Mouse (Mus musculus): ENCODE results near the gene Olfr522. TPM values are rescaled to one million over a fixed set of nuclear protein-coding genes. Genes with fewer than 3 reads are reported as not detected.

The Olfr522 gene
- total and polyA plus RNA-seq, 2 experiments from 2014 or later = not detected

DNA sequence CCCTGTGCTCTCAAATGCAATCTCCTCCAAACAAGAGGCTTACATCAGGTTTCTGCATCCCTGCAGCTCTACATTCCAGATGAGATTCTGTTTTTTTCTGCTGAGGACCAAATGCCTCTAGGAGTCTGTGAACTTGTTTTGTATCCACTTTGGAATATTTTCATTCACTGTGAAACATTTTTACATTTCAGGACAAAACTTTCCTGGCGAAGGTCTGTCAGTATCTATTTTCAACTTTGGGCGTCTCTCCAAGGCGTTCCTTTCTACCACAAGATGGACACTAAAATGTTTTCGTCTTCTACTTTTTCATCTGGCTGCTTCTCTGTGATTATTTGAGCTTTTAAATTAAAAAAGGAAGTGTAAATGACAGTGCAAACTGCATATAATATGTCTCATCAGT is 29.5 kb upstream of the Olfr522 start:
- H3K4me3 ChIP-seq (ENCODE audit: low read depth, low read length) = no peak overlapping the region
- DNase-seq = no peak
- no peak overlapping the region for H3K4me2 ChIP-seq (ENCODE audit: low read depth)
- H3K9ac ChIP-seq = no peak overlapping the region
- WGBS = 80% methylated on average over 4 of the region's 4 CpGs
- no peak overlapping the region for H3K27ac ChIP-seq (ENCODE audit: low read depth, low read length)
- ATAC-seq = no peak
- H3K27me3 ChIP-seq (ENCODE audit: insufficient read depth, low read length) = no peaks in the 10 kb centered on the region
- no peak for TF ChIP-seq CTCF (IDR thresholded peaks at IDR 0.05; ENCODE audit: low read depth)
- no peaks in the 10 kb centered on the region for H3K9me3 ChIP-seq (ENCODE audit: low read length)
- no peaks in the 10 kb centered on the region for H3K36me3 ChIP-seq (ENCODE audit: insufficient read depth)
- H3K4me1 ChIP-seq (ENCODE audit: insufficient read depth) = no peaks in the 10 kb centered on the region

DNA sequence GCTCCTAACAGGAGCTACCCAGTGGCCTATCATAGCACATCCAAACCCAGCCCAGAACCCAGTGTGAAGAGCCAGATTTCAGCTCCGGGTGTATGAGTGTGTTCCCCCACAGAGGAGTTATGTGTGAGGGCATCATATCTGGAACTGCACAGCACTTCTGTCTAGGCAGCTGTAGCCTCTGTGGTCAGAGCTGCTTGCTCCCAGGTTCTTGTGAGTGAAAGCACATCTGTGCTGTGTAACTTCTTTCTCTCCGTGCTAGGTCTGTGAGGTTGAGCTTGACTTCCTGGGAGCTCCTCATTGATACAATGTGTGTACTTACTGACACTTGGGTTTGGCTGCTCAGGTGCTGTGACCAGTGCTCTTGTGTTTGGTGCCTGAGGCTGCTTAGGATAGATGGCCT is 28.3 kb upstream of the Olfr522 start:
- Histone ChIP-seq H3K9me3 (ENCODE audit: low read length) (no peaks in the 10 kb centered on the region), H3K4me1 (ENCODE audit: insufficient read depth) (no peaks in the 10 kb centered on the region), H3K4me3 (ENCODE audit: low read depth, low read length) (no peak overlapping the region), H3K9ac (no peak overlapping the region), H3K4me2 (ENCODE audit: low read depth) (no peak overlapping the region), H3K36me3 (ENCODE audit: insufficient read depth) (no peaks in the 10 kb centered on the region), H3K27ac (ENCODE audit: low read depth, low read length) (no peak overlapping the region), H3K27me3 (ENCODE audit: insufficient read depth, low read length) (no peaks in the 10 kb centered on the region)
- TF ChIP-seq CTCF (IDR thresholded peaks at IDR 0.05; ENCODE audit: low read depth) = no peak
- WGBS = 86% methylated on average over 2 of the region's 2 CpGs
- ATAC-seq = no peak
- no peak for DNase-seq

DNA sequence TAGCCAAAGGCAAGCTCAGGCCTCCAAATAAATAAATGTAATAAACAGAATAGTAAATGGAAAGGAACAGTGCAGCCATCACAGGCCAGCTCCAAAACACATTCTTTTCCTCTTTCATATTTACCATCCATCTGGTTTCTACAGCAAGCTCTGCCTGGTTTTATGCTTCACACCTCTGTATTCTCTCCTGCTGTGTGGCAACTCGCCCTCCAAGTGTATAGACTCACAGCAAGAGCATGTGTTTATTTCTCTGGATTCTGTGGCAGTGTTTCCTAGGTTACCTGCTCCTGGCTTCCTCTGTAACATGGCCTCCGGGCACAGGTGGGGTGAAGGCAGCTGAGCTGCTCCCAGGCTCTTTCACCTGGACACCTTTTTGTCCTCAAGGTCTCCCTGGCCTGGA is 27.9 kb upstream of the Olfr522 start:
- DNase-seq (no peak), ATAC-seq (no peak)
- Histone ChIP-seq H3K27me3 (ENCODE audit: insufficient read depth, low read length) (no peaks in the 10 kb centered on the region), H3K4me2 (ENCODE audit: low read depth) (no peak overlapping the region), H3K4me3 (ENCODE audit: low read depth, low read length) (no peak overlapping the region), H3K27ac (ENCODE audit: low read depth, low read length) (no peak overlapping the region), H3K36me3 (ENCODE audit: insufficient read depth) (no peaks in the 10 kb centered on the region), H3K9ac (no peak overlapping the region), H3K9me3 (ENCODE audit: low read length) (no peaks in the 10 kb centered on the region), H3K4me1 (ENCODE audit: insufficient read depth) (no peaks in the 10 kb centered on the region)
- 51% methylated on average over 2 of the region's 2 CpGs for WGBS
- no peak for TF ChIP-seq CTCF (IDR thresholded peaks at IDR 0.05; ENCODE audit: low read depth)

DNA sequence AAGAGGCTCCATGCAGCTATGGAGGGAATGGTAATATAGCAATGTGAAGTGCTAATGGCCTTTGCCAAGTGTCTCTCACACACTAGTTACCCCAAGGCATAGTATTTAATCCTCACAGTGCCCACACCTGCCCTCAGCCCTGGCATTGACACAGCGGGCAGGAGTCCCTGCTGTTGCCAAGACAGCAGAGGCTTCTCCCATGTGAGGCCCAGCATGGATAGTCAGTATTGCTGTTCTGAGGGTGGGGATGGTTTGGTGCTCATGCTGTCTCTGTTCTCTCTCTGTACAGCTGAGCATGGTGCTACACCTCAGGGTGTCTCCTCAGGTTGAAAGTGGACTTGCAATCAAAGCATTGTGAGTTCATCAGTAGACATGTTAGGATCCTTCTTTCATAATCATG is 25.9 kb upstream of the Olfr522 start:
- ATAC-seq (no peak), DNase-seq (no peak)
- TF ChIP-seq CTCF (IDR thresholded peaks at IDR 0.05; ENCODE audit: low read depth) = no peak
- no peaks in the 10 kb centered on the region for H3K4me1 ChIP-seq (ENCODE audit: insufficient read depth)
- H3K27ac ChIP-seq (ENCODE audit: low read depth, low read length) = no peak overlapping the region
- H3K36me3 ChIP-seq (ENCODE audit: insufficient read depth) = no peaks in the 10 kb centered on the region
- H3K9ac ChIP-seq = no peak overlapping the region
- H3K4me3 ChIP-seq (ENCODE audit: low read depth, low read length) = no peak overlapping the region
- H3K9me3 ChIP-seq (ENCODE audit: low read length) = no peaks in the 10 kb centered on the region
- no peaks in the 10 kb centered on the region for H3K27me3 ChIP-seq (ENCODE audit: insufficient read depth, low read length)
- WGBS = 92% methylated on average over 1 of the region's 1 CpGs
- H3K4me2 ChIP-seq (ENCODE audit: low read depth) = no peak overlapping the region

DNA sequence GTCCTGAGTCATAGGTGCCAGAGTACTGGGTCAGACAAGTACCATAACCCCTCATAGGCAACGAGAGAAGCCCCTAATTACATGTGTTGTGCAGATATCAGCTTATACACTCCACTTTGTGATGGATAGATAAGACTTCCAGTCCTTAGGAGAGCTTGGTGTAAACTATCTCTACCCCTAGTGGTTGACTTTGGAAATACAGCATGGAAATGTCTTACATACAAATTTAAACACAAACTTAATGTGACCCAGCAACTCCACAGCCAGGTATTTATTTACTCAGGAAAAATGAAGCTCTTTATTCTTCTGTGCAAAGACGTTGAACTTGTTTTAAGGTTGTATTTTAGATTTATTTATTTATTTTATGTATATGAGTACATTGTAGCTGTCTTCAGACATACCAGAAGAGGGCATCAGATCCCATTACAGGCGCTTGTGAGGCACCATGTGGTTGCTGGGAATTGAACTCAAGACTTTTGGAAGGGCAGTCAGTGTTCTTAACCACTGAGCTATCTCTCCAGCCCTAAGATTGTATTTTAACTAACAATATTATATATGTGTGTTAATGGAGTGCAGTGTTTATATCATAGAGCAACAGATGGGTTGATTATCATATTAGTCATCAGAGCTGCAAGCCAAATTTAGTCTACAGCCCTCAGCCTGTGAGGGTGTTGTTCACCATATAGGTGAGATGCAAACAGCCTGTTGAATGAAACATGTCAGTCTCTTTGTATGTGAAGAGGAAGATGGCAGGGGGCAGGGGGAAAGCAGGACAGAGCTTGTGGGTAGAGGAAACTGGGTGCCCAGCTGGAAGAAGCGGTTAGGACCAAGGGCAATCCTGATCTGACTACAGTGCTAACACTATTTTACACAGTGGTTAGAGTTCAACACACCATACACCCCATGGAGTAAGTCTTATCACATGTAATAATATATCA is 24.1 kb upstream of the Olfr522 start:
- Histone ChIP-seq H3K4me2 (ENCODE audit: low read depth) (no peak overlapping the region), H3K36me3 (ENCODE audit: insufficient read depth) (no peaks in the 10 kb centered on the region), H3K27ac (ENCODE audit: low read depth, low read length) (no peak overlapping the region), H3K4me1 (ENCODE audit: insufficient read depth) (no peaks in the 10 kb centered on the region), H3K9me3 (ENCODE audit: low read length) (no peaks in the 10 kb centered on the region), H3K4me3 (ENCODE audit: low read depth, low read length) (no peak overlapping the region), H3K9ac (no peak overlapping the region), H3K27me3 (ENCODE audit: insufficient read depth, low read length) (no peaks in the 10 kb centered on the region)
- WGBS = 63% methylated on average over 4 of the region's 4 CpGs
- ATAC-seq (no peak), DNase-seq (peak; percentile 39)
- peak; percentile 57 for TF ChIP-seq CTCF (IDR thresholded peaks at IDR 0.05; ENCODE audit: low read depth)

DNA sequence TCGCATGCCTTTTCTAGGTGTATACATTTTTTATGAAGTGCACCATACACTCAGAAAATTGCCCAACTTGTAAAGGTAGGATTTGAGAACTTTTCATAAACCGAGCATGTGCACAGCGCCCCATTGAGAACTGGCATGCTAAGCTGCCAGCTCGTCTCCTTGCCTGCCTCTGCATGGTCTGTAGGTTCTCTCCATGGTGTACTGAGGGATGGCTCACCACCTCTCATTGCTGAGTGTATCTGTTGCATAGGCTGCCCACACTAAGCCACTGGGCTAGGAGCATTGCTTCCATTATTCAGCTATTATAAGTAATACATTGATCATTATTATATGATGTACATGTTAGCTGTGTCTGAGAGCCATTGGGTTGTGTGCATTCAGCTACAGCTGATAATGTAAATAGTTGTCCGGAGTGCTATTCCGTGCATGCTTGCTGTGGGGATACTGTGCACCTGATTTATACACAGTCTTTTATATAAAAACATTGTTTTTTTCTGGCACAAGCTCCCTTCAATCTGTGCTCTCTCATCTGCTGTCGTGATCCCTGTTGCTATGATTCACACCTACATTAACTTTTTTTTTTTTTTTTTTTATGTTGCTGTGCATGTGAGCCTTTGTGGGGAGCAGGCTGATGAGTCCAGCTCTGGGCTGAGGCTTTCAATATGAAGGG is 23.3 kb upstream of the Olfr522 start:
- TF ChIP-seq CTCF (IDR thresholded peaks at IDR 0.05; ENCODE audit: low read depth) = no peak

More for the DNA sequence above, 23.3 kb upstream of the Olfr522 start:
- no peaks in the 10 kb centered on the region for H3K4me1 ChIP-seq (ENCODE audit: insufficient read depth)
- WGBS = 82% methylated on average over 7 of the region's 7 CpGs
- no peak for DNase-seq
- no peaks in the 10 kb centered on the region for H3K9me3 ChIP-seq (ENCODE audit: low read length)
- no peaks in the 10 kb centered on the region for H3K36me3 ChIP-seq (ENCODE audit: insufficient read depth)
- ATAC-seq = no peak
- H3K9ac ChIP-seq = no peak overlapping the region
- no peaks in the 10 kb centered on the region for H3K27me3 ChIP-seq (ENCODE audit: insufficient read depth, low read length)
- no peak overlapping the region for H3K4me2 ChIP-seq (ENCODE audit: low read depth)
- no peak overlapping the region for H3K27ac ChIP-seq (ENCODE audit: low read depth, low read length)
- no peak overlapping the region for H3K4me3 ChIP-seq (ENCODE audit: low read depth, low read length)
